Mouse (Mus musculus) splenic B cell, adult 2 months (primary cell): Measurements from ENCODE around the gene Ncam1.

Experiments used
- DNase-seq: peaks from one replicate; pipeline ENCODE4 v3.0.0-alpha.2; 2011; ENCODE audit warnings: low read depth, low spot score
- H3K27me3 ChIP-seq: 2 replicates; pipeline ENCODE4 v1.6.1; 2012; ENCODE audit warnings: mild to moderate bottlenecking, low read length, moderate library complexity, mixed read lengths; ENCODE audit not compliant: control insufficient read depth, poor library complexity, insufficient read depth, severe bottlenecking
- H3K36me3 ChIP-seq: 2 replicates; pipeline ENCODE4 v1.6.1; 2012; ENCODE audit warnings: mild to moderate bottlenecking, low read length, moderate library complexity, mixed read lengths; ENCODE audit not compliant: control insufficient read depth, poor library complexity, insufficient read depth, severe bottlenecking

Ncam1 gene

DNA sequence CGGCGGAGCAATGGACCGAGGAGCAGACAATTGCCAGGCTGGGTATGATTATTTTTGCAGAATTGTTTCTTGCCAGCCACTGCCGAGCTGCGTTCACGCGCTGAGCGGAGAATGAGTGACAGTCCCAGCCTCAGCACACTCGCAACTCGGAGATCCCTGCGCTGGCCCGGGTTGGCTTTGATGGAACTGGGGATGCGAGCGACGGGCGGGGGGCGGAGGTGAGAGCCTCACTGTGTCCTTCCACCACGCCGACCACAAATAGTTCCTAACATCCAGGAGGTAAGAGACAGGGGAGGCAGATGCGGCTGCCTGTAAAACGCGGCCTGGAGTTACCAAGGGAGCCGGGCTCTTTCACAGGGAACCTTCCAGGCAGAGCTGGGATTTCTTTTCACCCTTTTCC lies at the start of gene Ncam1:
Gene Ncam1 (minus strand): TSS at position 120 of the 400 bp plus-strand sequence.
- no peaks in the 10 kb centered on the region for H3K27me3 ChIP-seq
- DNase-seq, result no peak
- no peaks in the 10 kb centered on the region for H3K36me3 ChIP-seq

DNA sequence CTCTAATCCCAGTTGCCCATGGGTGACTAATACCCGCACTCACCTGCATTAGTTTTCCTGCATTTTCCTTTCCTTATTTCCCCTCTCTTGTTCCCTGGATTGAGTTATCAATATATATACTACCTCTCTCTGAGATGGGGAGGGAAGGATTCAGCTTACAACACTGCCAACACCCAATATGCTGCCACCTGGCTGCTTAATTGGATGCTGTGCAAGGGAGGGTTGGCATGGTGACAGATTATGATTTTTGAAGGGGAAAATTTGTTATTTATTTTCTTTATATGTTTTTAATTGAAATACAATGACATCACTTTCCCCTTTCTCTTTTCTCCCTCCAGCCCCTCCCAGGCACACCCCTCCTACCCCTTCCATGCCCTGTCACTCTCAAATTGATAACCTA lies 35.3 kb upstream of the Ncam1 start:
- Histone ChIP-seq H3K36me3 (no peaks in the 10 kb centered on the region), H3K27me3 (no peaks in the 10 kb centered on the region)
- no peak for DNase-seq

GRCm38 (mm10) chr9:49827671-49828070 lies 28.9 kb upstream of the Ncam1 start:
- Histone ChIP-seq H3K27me3 (no peaks in the 10 kb centered on the region), H3K36me3 (no peaks in the 10 kb centered on the region)
- DNase-seq, result no peak

GRCm38 (mm10) chr9:49816115-49816650 lies 17.5 kb upstream of the Ncam1 start:
- no peaks in the 10 kb centered on the region for H3K36me3 ChIP-seq
- DNase-seq, result no peak
- H3K27me3 ChIP-seq, result no peaks in the 10 kb centered on the region

DNA sequence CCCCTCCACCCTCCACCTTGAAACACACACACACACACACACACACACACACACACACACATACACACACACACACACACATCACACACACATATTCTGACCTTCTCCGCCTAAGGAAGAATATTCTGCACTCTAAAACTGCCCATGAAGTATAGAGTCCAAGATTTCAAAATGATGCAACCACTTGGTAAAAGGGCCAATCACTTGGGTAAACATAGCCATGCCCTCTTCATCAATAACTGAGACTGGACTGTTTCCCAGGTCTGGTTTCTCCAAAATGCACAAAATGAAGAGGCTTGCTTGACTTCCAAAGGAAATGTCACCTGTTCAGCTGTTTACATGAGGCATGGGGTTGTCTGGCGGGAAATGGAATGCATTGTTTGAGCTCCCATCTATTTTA lies 15.7 kb upstream of the Ncam1 start:
- no peak for DNase-seq
- no peaks in the 10 kb centered on the region for H3K36me3 ChIP-seq
- no peaks in the 10 kb centered on the region for H3K27me3 ChIP-seq

DNA sequence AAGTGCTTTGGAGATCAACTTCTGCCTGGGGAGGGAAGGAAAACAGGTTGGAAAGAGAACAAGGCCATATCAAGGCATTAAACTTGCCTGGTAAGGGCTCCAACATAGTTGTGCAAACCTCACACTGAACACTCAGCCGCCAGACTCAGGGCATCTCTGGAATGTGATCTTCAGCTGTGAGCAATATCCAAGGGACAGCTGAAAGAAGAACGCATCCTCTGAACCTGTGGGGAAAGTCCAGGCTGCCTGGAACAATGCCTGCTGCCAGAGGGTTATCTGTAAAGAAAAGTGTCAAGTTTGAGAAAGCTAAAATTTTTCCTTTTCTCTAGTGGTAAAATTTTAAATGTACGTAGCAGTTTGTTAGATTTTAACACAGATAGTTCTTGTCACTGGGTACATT lies 4.5 kb upstream of the Ncam1 start:
- Histone ChIP-seq H3K27me3 (no peaks in the 10 kb centered on the region), H3K36me3 (no peaks in the 10 kb centered on the region)
- no peak for DNase-seq

DNA sequence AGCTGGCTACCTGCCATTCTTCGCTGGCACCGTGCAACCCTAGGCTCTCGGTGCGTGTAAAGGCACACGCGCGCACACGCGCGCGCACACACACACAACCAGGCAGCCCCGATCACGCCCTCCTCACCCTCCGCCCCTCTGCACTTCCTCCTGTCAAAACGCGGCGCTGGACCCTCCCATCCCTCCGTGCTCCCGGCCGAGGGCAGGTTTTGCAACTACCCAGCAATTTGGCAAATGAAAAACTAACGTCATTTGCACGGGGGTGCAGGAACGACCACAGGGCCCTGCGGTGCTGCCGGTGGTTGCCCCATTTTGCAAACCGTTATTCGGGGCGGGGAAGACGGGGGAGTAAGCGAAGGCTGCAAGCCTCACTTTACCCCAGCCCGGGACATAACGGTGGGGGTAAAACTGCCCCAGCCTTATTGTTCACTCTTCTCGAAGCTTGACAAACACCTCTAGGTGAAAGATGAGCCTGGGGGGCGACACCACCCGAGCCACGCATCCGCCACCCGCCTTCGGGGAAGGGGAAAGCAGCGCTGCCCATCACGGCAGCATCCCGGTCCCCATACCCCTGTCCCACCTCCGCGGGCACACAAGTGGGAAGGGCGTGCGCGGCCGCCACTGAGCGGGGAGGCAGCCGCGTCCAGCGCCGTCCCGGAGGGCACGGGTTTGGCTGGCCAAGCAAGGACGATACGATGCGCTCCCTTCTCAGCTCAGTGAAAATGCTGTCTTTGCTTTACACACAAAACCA lies 729 bp downstream of the Ncam1 start:
- Histone ChIP-seq H3K36me3 (no peaks in the 10 kb centered on the region), H3K27me3 (no peaks in the 10 kb centered on the region)
- DNase-seq, result no peak

DNA sequence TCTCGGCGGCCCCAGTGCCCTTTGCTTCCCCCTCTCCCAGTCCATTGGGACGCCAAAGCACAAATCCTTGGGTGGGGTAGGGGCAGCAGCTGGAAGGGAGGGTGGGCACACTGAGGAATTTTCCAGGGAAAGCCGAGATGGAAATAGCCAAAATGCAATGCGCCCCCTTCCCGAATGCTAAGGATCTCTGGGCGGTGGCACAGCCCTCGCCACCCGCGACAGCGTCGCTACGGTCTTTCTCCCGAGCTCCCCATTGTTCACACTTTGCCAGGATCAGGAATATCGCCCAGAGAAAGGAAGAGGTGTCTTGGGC lies 1.3 kb downstream of the Ncam1 start:
- no peaks in the 10 kb centered on the region for H3K27me3 ChIP-seq
- no peak for DNase-seq
- H3K36me3 ChIP-seq, result no peaks in the 10 kb centered on the region

DNA sequence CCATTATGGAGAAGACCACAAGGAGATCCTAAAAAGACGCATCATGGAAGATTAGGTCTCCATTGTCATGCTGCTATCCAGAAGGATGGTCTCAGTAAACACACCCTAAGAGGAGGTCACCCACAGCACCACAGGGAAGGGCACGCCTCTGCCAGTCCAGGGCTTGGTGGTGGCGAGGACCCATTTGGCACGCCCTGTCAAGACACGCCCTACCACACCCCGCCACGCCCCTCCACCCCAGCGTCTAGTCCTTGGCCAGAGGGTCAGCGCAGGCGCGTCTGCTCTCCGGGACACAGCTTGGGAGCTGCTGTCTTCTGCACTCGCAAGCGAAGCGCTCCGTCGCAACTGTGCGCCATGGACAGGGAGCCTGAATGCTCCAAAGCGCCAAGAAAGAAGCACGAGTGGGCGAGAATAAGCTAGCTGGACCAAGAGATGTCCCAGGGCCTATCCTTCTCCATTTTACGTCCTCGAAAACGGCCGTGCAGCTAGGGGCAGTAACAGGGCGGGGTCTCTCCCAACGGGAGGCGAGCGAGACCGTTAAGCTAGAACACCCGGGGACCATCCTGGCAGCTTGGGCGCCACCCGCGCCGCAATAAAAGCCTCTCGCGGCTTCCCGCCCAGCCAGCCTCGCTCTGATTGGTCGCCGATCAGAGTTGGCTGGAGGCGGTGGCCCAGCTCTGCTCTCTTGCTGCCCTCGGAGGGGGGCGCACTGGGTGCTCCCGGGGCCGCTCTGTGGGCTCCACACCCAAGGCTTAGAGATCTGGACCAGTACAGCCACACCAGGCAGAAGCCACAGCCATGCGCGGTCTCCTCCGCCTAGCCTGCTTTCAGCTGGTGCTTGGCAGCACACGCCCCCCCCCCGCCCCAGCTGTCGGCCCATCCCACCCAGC lies 1.9 kb downstream of the Ncam1 start:
- no peak for DNase-seq

GRCm38 (mm10) chr9:49795881-49796280 lies 2.8 kb downstream of the Ncam1 start:
- no peaks in the 10 kb centered on the region for H3K36me3 ChIP-seq
- DNase-seq, result no peak
- H3K27me3 ChIP-seq, result no peaks in the 10 kb centered on the region

More for the DNA sequence above, 1.9 kb downstream of the Ncam1 start:
- H3K36me3 ChIP-seq, result no peaks in the 10 kb centered on the region
- H3K27me3 ChIP-seq, result no peaks in the 10 kb centered on the region

- no peaks in the 10 kb centered on the region for H3K36me3 ChIP-seq
- no peaks in the 10 kb centered on the region for H3K27me3 ChIP-seq
- DNase-seq, result no peak
Observed at GRCm38 (mm10) chr9:49793987-49794550, 4.7 kb downstream of the Ncam1 start.

DNA sequence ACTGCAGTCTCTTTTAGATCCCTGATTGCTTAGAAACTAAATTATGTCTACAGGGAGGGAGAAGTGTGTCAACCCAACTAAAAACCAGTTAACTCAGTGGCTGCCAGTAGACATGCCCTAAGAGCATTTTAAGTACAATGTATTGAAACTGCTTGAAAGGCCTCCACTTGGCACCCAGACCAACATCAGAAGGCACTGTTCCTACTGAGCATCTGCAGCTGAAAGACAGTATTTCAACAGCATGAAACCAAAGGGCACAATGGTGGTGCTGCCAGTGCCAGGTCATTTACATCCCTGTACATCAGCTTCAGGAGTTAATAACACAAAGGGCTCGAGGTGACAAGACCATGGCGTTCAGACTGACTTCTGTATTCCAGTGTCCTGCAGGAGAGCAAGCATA lies 5.5 kb downstream of the Ncam1 start:
- Histone ChIP-seq H3K27me3 (no peaks in the 10 kb centered on the region), H3K36me3 (no peaks in the 10 kb centered on the region)
- no peak for DNase-seq

GRCm38 (mm10) chr9:49792646-49793045 lies 6.1 kb downstream of the Ncam1 start:
- DNase-seq, result no peak
- no peaks in the 10 kb centered on the region for H3K27me3 ChIP-seq
- no peaks in the 10 kb centered on the region for H3K36me3 ChIP-seq

DNA sequence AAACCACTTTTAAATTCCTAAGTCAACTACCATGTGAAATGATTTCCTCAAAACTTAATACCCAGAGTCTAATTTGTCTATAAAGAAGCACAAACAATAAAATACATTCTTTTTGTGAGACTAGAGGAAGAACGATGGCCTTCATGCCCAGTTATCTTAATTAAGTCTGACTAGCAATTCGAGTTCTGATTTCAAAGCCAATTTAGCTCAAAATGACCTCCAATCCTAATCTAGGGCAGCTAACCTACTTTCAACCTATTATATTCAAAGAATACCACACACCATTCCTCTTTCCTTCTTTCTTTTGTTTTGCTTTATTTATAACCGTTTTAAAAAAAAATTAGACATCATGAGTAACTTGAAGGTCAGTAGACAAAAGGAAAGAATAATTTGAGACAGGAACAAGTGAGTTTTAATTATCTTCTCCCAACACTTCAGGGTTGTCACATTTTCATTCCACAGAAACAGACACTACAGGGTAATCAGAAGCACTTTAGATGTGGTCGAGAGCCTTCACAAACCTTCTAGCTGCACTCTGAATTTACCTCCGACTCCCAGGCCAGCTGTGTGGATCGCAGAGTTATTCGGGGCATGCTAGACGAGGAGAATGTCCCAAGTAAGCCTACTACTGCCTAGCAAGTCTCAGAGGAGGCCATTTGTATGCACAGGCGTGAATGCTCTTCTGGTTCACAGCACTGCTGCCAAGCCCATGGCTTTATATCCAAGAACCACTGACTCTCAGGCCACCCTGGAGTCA lies 17.5 kb downstream of the Ncam1 start:
- Histone ChIP-seq H3K36me3 (no peaks in the 10 kb centered on the region), H3K27me3 (no peaks in the 10 kb centered on the region)
- DNase-seq, result no peak
